Mouse (Mus musculus) subcutaneous adipose tissue, adult 2 months (tissue): Measurements from ENCODE around the gene Defb11. TPM values are rescaled to one million over a fixed set of nuclear protein-coding genes. Genes with fewer than 3 reads are reported as not detected.

Source experiments
- polyA plus RNA-seq: library from polyadenylated mRNA; depleted of rRNA; stranded (reverse); fragments of >200 nt; gene quantifications from 2 replicates; pipeline ENCODE4 v1.2.3, GENCODE M21; 2012; ENCODE audit warnings: low replicate concordance; rRNA removed

The Defb11 gene
- polyA plus RNA-seq: not detected in 2 replicates

DNA sequence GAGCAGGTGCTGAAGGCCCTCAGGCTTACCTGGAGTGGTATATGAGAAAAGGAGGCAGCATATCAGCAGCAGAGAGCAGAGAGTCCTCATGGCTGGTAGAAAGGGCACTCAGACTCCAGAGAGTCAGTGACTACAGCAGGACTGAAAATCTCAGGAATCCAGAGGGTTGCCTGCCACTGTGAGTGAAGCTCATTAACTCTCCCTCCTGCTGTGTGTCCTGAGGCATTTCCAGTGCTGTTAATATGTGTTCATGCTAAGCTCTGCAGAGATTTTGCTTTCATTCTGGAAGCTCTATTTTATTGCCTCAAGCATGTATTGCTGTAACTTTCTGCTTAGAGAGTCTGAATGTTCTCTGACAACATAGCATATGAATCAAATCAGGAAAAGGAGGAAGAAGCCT lies at the start of gene Defb11:
Gene Defb11 (minus strand): TSS at position 123 of the 400 bp plus-strand sequence.

DNA sequence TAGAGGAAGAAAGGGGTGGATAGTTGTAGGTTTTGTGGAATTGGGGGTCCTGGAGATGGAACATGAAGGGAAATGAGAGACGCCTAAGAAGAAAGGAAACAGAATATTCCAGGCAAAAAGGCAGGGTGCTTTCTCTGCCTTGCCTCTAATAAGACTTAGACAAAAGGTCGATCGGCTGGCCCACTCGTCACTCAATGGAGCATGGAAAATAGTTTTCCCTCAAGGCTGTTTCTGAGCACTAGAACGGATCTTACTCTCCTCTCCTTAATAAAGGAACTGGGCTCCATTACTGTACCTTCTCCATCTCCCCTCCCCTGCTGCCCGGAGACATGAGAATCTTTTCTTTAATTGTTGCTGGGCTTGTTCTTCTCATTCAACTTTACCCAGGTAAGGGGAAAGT lies 40.2 kb upstream of the Defb11 start, which contains the start of gene Defb13:
Gene Defb13 (plus strand): TSS at position 301 of the 400 bp plus-strand sequence.

DNA sequence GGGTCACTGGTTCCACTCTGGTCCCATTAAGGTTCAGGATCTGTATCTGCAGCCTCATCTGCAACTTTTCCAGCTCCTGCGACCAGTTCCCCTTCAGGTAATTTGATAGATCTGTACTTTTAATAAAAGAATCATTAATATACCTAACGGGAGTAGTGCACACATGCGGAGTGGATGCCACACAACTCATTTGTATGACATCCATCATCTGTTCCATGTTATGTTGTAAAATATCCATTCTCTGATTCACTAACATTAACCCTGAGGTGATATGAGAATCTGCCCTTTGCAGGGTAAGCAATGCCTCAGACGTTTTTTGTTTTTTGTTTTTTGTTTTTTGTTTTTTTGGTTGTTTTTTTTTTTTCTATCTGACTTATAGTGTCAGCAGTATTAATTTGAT lies 31.8 kb upstream of the Defb11 start, which contains the start of gene Defb35:
Gene Defb35 (plus strand): TSS at position 301 of the 400 bp plus-strand sequence.

GRCm38 (mm10) chr8:21932610-21933009 lies 26.4 kb upstream of the Defb11 start, which contains the start of gene Defb15:
Defb15 (minus strand) TSS chr8:21932710.

DNA sequence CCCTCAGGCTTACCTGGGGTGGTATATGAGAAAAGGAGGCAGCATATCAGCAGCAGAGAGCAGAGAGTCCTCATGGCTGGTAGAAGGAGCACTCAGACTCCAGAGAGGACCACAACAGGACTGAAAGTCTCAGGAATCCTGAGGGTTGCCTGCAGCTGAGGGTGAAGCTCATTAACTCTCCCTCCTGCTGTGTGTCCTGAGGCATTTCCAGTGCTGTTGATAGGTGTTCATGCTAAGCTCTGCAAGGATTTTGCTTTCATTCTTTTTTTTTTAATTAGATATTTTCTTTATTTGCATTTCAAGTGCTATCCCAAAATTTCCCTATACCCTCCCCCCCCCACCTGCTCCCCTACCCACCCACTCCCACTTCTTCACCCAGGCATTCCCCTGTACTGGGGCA lies 20.9 kb downstream of the Defb11 start, which contains the start of gene Defb9:
Gene Defb9 (minus strand): TSS at position 101 of the 400 bp plus-strand sequence.

DNA sequence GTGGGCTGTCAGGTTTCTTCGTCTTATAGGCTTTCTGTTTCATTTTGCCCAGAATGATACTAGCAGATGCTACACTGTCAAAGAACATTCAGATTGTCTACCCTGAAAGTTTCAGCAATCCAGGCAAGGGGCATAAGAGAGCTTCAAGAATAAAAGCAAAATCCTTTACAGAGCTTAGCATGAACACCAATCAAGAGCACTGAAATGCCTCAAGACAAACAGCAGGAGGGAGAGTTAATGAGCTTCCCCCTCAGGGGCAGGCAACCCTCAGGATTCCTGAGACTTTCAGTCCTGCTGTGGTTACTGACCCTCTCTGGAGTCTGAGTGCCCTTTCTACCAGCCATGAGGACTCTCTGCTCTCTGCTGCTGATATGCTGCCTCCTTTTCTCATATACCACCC lies 47.6 kb downstream of the Defb11 start, which contains the start of gene Defb10:
Gene Defb10 (plus strand): TSS at position 316 of the 400 bp plus-strand sequence.

Other genes with a start within 250 kb of the Defb11 start
- gene Defa34, start 240.6 kb downstream of the Defb11 start, polyA plus RNA-seq: not detected in 2 replicates
- gene AY761184, start 202.8 kb downstream of the Defb11 start, polyA plus RNA-seq: not detected in 2 replicates
- not detected in 2 replicates for gene Defa24, start 171.9 kb downstream of the Defb11 start, polyA plus RNA-seq
- not detected in 2 replicates for gene Defb50, start 82.9 kb downstream of the Defb11 start, polyA plus RNA-seq
- gene Defb2, start 66.5 kb downstream of the Defb11 start, polyA plus RNA-seq: not detected in 2 replicates
- not detected in 2 replicates for gene Defb10, start 47.5 kb downstream of the Defb11 start, polyA plus RNA-seq
- not detected in 2 replicates for gene Defb9, start 21.0 kb downstream of the Defb11 start, polyA plus RNA-seq
- not detected in 2 replicates for gene Defb15, start 26.3 kb upstream of the Defb11 start, polyA plus RNA-seq
- gene Defb35, start 31.9 kb upstream of the Defb11 start, polyA plus RNA-seq: not detected in 2 replicates
- gene Defb13, start 40.4 kb upstream of the Defb11 start, polyA plus RNA-seq: not detected in 2 replicates
- not detected in 2 replicates for gene Fam90a1a, start 52.3 kb upstream of the Defb11 start, polyA plus RNA-seq
- not detected in 2 replicates for gene Ccdc70, start 63.4 kb upstream of the Defb11 start, polyA plus RNA-seq
- 0.04 and 0.77 TPM in 2 replicates for gene Atp7b, start 153.9 kb upstream of the Defb11 start, polyA plus RNA-seq
- 5.9 and 9.0 TPM in 2 replicates for gene Alg11, start 154.3 kb upstream of the Defb11 start, polyA plus RNA-seq
- gene Nek5, start 218.6 kb upstream of the Defb11 start, polyA plus RNA-seq: 0.18 TPM in 1 of 2 replicates, not detected in the other